Mouse (Mus musculus) T-helper 1 cell (primary cell): ENCODE measurements around the gene Atxn7l3.

ENCODE experiments used
- in situ Hi-C: fragments of 300-600 bp; cut with MboI, MseI; formaldehyde crosslinking; loops from one replicate; pipeline ENCODE4 v1.15.1; 2025; ENCODE audit warnings: high pct_unique_total_duplicates

Gene Atxn7l3

GRCm38 (mm10) chr11:102296491-102297472, at the start of gene Atxn7l3:
TSS of gene Atxn7l3 (minus strand) at chr11:102296631.
- in situ Hi-C loops: no loop called here

DNA sequence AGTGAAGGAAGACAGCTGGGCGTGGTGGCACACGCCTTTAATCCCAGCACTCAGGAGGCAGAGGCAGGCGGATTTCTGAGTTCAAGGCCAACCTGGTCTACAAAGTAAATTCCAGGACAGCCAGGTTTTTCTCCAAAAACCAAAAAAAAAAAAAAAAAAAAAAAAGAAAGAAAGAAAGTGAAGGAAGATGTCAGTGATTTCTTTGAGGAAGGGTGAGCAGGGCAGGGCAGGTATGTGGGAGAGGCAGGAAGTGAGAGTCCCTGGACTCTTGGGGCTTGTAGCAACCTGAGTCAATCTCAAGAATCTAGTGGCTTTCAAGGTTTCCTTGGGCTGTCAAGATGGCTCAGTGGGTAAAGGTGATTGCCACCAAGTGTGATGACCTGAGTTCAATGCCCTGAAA, 48.0 kb upstream of the Atxn7l3 start:
- in situ Hi-C loops: no loop called here

DNA sequence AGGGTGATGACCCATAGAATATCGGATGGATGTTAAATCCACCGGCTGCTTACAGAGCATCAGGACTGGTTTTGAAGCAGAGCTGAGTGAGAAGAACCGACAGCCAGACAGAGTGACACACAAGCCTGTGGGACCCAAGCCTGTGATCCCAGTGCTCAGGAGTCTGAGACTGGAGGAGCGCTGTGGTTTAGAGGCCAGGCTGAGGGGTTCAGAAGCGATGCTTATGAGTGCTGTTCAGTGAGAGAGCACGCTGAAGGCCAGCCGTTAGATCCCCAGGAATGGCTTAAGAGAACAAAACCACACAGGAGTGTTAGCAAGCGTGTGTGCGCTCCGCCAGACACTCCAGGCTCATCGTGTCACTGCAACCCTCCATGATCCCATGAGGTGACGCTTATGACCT, 46.3 kb upstream of the Atxn7l3 start:
- in situ Hi-C loops: no loop called here

- in situ Hi-C loops: no loop called here
These were observed 44.7 kb upstream of the Atxn7l3 start for GRCm38 (mm10) chr11:102341101-102341500.

DNA sequence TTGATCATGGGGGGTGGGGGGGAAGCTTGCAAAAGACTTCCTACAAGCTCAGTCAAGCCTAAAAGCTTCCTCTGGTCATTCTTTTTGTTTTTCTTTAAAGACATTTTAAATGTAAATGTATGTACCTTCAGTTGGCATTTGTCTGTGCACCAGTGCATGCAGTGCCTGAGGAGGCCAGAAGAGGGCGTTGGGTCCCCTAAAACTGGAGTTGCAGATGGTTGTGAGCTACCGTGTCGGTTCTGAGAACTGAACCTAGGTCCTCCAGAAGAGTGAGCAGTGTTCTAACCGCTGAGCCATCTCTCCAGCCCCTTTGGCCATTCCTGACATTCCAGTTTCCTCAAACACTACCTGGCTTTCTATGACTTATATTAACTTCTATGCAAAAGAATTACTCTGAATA, 43.2 kb upstream of the Atxn7l3 start:
- in situ Hi-C loops: no loop called here

DNA sequence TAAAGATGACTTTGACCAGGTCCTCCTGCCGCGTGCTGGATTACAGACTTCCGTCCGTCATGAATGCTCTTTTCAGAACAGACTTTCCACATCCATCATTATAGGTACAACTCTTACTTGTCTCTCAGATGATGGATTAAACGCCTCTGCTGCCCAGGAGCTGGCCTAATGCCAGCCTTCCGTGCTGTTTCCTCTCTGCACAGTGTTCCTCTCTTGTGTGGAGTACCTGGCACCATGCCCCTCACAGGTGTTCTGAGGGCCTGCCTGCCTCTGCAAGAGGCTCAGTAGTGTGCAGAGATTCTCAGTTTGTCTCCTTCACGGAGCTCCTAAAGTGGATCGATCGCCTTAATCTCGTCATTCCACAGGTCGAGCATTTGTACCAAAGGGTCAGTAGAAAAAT, 42.8 kb upstream of the Atxn7l3 start:
- in situ Hi-C loops: no loop called here

- in situ Hi-C loops: no loop called here
These were observed 42.1 kb upstream of the Atxn7l3 start for GRCm38 (mm10) chr11:102338561-102338960.

GRCm38 (mm10) chr11:102337921-102338320, 41.5 kb upstream of the Atxn7l3 start:
- in situ Hi-C loops: no loop called here

GRCm38 (mm10) chr11:102336191-102336590, 39.8 kb upstream of the Atxn7l3 start:
- in situ Hi-C loops: no loop called here

GRCm38 (mm10) chr11:102334973-102335700, 38.7 kb upstream of the Atxn7l3 start:
- in situ Hi-C loops: no loop called here

DNA sequence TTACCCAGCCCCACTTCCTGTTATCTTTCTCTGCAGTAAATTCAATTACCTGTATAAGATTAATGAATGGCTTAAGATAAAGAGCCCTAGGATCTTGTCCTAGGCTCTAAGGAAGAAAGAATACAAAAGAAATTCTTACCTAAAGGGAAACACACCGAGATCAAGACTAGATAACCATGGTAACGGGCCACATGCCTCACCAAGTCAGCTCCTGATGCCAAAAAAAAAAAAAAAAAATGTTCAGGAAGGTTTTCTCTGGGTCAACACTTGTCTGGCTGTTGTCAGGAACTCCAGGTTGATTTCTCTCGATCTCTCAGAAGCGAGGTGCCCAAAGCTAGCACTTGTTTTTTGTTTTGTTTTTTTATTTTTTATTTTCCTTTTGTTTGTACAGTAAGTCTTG, 37.6 kb upstream of the Atxn7l3 start:
- in situ Hi-C loops: no loop called here

DNA sequence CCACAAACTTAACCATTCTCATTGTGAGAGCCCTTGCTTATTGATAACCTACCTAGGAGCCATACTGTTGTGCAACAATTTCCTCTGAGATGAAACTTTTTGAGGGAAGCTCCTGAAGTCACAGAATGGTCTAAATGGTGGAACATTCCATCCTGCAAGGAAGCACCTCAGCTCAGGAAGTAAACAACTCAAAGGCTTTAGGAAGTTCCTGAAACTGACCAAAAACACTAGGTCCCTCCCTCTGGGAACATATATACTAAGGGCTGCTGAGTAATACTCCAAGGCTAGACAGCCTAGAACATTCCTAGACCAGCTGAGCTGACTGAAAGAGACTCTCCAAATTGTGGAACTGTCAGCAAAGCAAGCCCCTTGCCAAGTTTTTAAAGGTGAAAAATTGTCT, 36.6 kb upstream of the Atxn7l3 start:
- in situ Hi-C loops: no loop called here

DNA sequence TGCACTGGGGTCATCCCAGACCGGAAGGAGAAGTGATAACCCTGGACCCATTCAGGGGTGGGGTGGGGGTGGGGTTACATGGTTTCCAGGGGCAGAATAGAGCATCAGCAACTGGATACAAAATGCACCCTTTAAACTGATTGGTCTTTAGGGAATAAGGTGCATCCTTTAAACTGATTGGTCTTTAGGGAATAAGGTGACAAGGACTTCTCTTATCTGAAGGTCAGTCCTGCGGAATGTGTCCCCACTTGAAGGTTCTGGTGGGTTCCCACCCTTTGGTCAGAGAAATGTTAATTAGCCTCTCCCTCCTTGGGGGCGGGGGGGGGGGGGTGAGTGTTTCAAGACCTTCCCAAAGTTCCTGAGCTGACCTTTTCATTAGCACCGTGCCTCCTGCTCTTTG, 35.4 kb upstream of the Atxn7l3 start:
- in situ Hi-C loops: no loop called here

DNA sequence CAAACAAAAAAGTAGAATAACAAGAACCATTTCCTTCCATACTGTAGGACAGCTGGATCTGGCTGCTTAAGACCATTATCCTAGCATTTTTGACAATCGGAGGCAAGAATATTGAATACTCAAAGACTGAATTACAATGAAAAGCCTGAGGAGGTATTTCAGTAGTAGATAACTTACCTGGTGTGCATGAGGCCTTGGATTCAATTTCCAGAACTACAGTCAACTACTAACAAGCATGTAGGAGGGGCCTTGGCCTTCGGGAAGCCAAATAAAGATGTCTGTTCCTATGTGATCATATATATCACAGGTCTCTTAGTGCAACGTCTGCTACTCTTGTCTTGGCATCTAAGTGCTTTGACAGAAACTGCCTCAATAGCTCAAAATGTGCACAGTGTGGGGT, 33.6 kb upstream of the Atxn7l3 start:
- in situ Hi-C loops: no loop called here

DNA sequence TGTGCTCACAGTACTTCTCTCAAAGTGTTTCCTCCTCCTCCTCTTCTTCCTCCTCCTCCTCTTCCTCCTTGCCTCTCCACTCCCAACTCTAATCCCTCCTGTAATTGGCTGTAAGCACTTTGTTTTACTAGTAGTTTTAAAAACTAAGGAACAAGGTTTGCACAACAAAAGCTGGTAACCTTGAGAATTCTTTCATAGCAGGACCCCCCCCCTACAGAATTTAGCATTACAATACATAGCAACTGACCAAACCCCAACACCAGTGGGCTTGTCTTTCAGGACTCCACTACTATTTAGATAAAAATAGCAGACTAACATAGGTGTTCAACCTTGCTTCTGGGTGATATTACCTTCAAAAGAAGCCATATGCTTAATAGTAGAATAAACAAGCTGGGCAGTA, 33.1 kb upstream of the Atxn7l3 start:
- in situ Hi-C loops: no loop called here

- in situ Hi-C loops: no loop called here
These were observed 31.4 kb upstream of the Atxn7l3 start for GRCm38 (mm10) chr11:102327839-102328238.

DNA sequence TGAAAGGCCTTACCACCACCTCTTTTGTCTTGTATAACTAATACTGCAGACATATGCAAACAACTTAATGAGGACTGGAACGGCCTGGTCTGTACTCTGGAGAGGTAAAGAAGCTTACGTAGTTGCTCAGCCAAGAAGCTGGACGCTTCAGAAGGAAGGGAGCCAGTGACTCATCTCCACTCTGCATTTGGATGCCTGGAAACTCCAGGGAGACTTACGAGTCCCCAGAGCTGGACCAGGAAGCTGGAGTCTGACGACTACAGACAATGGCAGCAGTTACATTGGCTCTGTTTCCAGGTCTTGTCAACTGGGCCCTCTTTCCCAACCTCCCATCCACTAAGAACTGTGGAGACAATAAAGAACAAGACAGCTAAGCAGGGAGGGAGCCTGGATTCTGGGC, 30.8 kb upstream of the Atxn7l3 start:
- in situ Hi-C loops: no loop called here

- in situ Hi-C loops: no loop called here
These were observed 27.1 kb upstream of the Atxn7l3 start for GRCm38 (mm10) chr11:102323516-102323915.

- in situ Hi-C loops: no loop called here
These were observed 25.5 kb upstream of the Atxn7l3 start for GRCm38 (mm10) chr11:102321931-102322330.

DNA sequence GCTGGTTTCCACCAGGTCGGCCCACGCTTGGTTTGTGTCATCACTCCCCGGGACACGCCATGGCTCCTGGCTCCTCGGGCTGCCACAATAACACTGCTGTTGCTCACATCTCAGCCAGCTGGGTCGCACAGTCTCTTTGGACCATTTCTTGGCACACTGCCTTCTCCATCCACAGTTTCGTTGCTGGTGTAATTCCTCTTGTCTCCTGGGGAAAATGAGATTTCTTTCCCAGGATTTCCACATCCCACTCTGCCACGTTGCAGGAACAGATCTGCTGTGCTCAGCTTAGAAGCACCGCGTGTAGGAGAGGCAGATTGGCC, 24.2 kb upstream of the Atxn7l3 start:
- in situ Hi-C loops: no loop called here

- in situ Hi-C loops: no loop called here
These were observed 23.7 kb upstream of the Atxn7l3 start for GRCm38 (mm10) chr11:102319941-102320685.

DNA sequence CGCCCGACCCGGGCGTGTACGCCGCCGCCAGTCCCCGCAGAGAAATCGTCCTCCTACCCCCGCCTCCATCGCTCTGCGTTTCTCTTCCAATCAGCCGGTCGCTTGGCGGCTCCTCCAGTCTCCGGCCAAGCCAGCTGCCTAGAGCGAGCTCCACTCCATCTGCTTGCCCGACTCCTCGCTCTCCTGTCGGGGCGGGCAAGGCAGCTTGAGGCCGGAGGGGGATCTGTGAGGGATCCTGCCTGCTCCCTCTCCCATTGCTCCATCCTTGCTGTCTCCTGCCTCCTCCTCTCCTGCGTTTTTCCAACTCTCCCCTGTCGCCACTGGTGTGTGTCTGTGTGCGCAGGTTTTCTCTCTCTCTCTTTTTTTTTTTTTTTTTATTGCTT, 23.0 kb upstream of the Atxn7l3 start, which contains the start of gene Ubtf:
Gene Ubtf, minus strand, starts transcription at position 333 of the 383 bp plus-strand sequence.
- in situ Hi-C loops: no loop called here
